Mouse (Mus musculus): ENCODE measurements around the gene 4833420G17Rik.

- no peak for TF ChIP-seq CTCF (IDR thresholded peaks at IDR 0.05; ENCODE audit: borderline replicate concordance, insufficient read depth, low read length)
- no peak for TF ChIP-seq POLR2A (IDR thresholded peaks at IDR 0.05; ENCODE audit: low read depth, low read length)
These were observed 44.1 kb upstream of the 4833420G17Rik start for GRCm38 (mm10) chr13:119418479-119418878.

Measured in embryonic fibroblast, embryonic 13.5 days (primary cell).